Mouse (Mus musculus) hindbrain, postnatal 0 days (tissue): ENCODE measurements around the gene Lrfn2. TPM values are rescaled to one million over a fixed set of nuclear protein-coding genes. Genes with fewer than 3 reads are reported as not detected.

Experiments
- ATAC-seq: fragments of 200-750 bp; cut with Nextera tagmentation; 2 replicates; pipeline ENCODE4 v1.8.0; 2017; ENCODE audit warnings: mild to moderate bottlenecking, moderate TSS enrichment, moderate library complexity
- DNase-seq: peaks from one replicate; pipeline ENCODE4 v3.0.0-alpha.2; 2015; ENCODE audit warnings: low spot score
- H3K27ac ChIP-seq: fragments of 300-500 bp; sonication (generic); 2 replicates; pipeline ENCODE4 v1.5.1; 2014; ENCODE audit warnings: mild to moderate bottlenecking
- H3K27me3 ChIP-seq: fragments of 300-500 bp; sonication (generic); 2 replicates; pipeline ENCODE4 v1.6.1; 2014; ENCODE audit warnings: low read length, mixed read lengths; ENCODE audit not compliant: insufficient read depth
- H3K36me3 ChIP-seq: fragments of 300-500 bp; sonication (generic); 2 replicates; pipeline ENCODE4 v1.6.1; 2014; ENCODE audit warnings: low read length, mixed read lengths; ENCODE audit not compliant: insufficient read depth
- H3K4me1 ChIP-seq: fragments of 300-500 bp; sonication (generic); 2 replicates; pipeline ENCODE4 v1.6.1; 2014; ENCODE audit warnings: antibody characterized with exemption, low read length, mixed read lengths; ENCODE audit not compliant: insufficient read depth
- H3K4me2 ChIP-seq: fragments of 300-500 bp; sonication (generic); 2 replicates; pipeline ENCODE4 v1.6.1; 2014; ENCODE audit warnings: low read depth, mild to moderate bottlenecking, low read length, moderate library complexity, mixed read lengths
- H3K4me3 ChIP-seq: fragments of 300-500 bp; sonication (generic); 2 replicates; pipeline ENCODE4 v1.5.1; 2014; ENCODE audit warnings: low read length
- H3K9ac ChIP-seq: fragments of 300-500 bp; sonication (generic); replicated peaks from 2 replicates; pipeline ENCODE4 v1.6.1; 2014; ENCODE audit warnings: mild to moderate bottlenecking, low read length, moderate library complexity, mixed read lengths
- H3K9me3 ChIP-seq: fragments of 300-500 bp; sonication (generic); 2 replicates; pipeline ENCODE4 v1.6.1; 2016; ENCODE audit warnings: low read length, mixed read lengths
- CTCF ChIP-seq: IDR thresholded peaks from 2 replicates; pipeline ENCODE4 v1.5.1; 2016; ENCODE audit warnings: antibody characterized with exemption, control low read depth, low read depth
- WGBS: fragments of 180-500 bp; shearing (Covaris S2); extraction: QIAGEN DNeasy Blood & Tissue Kit; methylation state at CpG from one replicate; pipeline ENCODE4 v1.1.7; 2014; 5-methylcytosine and 5-hydroxymethylcytosine counted together
- polyA plus RNA-seq: library from polyadenylated mRNA; unstranded; fragments of >200 nt; fragmentation: Nextera tagmentation; extraction: Ambion mirVana; gene quantifications from 2 replicates; pipeline ENCODE4 v1.2.1, GENCODE M21; 2015
- total RNA-seq: library from RNA; depleted of rRNA; stranded (reverse); fragments of >200 nt; gene quantifications from 2 replicates; pipeline ENCODE4 v1.2.3, GENCODE M21; 2014

Gene Lrfn2
- total and polyA plus RNA-seq, 2 experiments from 2014 or later, result 11.9 to 28.3 TPM

DNA sequence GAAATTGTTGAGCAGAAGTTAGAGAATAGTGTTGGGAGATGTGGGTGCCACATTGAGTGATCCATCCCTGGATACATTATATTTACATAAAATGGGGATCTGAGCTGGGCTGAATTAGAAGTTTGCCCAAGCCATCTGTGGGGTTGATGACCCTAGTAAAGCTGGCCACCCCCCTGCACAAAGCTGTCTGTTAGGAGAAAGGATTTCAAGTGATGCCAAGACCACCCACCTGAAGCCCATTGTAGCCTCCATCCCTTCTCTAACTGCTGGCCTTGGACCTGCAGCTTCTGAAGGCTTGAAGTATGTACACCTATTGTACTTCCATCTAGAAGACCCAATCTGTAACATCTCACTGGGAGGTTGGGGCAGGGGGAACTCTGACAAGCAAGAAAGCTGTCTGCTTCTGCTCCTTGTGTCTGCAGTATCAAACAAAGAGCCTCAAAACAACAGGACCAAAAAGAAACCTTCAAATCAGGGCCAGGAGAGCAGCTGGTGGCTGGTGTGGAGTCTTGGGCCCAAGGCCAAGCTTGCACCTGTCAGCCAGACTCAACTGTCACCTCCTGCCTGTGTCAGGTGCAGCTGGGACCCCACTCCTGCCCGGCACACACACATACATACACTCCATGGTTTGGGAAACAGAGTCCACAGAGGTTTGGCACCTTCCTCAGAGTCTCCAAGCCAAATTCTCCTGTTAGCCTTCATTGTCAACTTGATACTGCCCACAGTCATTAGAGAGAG lies 63.2 kb downstream of the Lrfn2 start:
- WGBS, result 46% methylated on average over 1 of the region's 1 CpGs
- H3K4me2 ChIP-seq, result no peak overlapping the region
- no peaks in the 10 kb centered on the region for H3K4me1 ChIP-seq
- ATAC-seq (peak; percentile 52), DNase-seq (peak; percentile 48)
- no peaks in the 10 kb centered on the region for H3K36me3 ChIP-seq
- H3K27ac ChIP-seq, result no peak overlapping the region
- TF ChIP-seq CTCF, result no peak
- no peak overlapping the region for H3K9ac ChIP-seq
- no peaks in the 10 kb centered on the region for H3K27me3 ChIP-seq
- no peaks in the 10 kb centered on the region for H3K9me3 ChIP-seq
- no peak overlapping the region for H3K4me3 ChIP-seq

DNA sequence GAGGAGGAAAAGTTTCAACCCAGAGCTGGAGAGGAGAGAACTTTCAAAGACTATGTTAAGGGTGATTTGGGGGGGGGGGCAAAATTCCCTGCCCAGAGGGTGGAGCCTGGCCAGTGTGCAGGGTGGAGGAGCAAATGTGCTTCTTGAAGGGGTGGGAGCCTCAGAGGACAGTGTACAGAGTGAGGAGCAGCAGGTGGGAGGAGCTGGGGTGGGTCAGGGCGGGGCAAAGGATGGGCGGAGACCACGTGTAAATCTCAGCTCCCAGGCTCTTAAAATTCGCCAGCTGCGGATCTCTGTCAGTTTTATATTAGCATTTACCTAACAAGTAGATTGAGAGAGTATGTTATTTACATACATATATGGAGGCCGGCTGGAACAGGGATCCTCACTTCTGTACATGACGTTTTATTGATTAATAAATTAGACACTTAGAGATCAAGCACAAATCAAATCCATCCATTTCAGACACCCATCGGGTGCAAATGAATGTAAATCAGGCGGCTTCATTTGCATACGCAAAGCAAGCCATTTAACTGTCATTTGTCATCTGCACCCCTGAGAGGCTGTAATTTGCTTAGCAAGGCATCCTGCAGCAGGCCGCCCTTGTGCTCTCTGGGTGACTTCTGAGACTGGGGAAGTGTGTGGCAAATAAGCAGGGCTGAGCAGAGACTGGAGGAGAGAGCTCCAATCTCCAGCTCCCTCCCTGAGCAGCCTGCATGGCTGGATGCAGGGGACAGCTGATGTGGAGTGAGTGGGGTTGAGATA lies 67.5 kb downstream of the Lrfn2 start:
- Histone ChIP-seq H3K27ac (no peak overlapping the region), H3K4me1 (no peaks in the 10 kb centered on the region), H3K4me3 (no peak overlapping the region), H3K36me3 (no peaks in the 10 kb centered on the region), H3K9ac (no peak overlapping the region), H3K4me2 (no peak overlapping the region), H3K9me3 (no peaks in the 10 kb centered on the region), H3K27me3 (no peaks in the 10 kb centered on the region)
- WGBS, result 7% methylated on average over 11 of the region's 11 CpGs
- TF ChIP-seq CTCF, result no peak
- DNase-seq (peak; percentile 32), ATAC-seq (peak; percentile 48; the same call in 1 of the 2 replicates)

DNA sequence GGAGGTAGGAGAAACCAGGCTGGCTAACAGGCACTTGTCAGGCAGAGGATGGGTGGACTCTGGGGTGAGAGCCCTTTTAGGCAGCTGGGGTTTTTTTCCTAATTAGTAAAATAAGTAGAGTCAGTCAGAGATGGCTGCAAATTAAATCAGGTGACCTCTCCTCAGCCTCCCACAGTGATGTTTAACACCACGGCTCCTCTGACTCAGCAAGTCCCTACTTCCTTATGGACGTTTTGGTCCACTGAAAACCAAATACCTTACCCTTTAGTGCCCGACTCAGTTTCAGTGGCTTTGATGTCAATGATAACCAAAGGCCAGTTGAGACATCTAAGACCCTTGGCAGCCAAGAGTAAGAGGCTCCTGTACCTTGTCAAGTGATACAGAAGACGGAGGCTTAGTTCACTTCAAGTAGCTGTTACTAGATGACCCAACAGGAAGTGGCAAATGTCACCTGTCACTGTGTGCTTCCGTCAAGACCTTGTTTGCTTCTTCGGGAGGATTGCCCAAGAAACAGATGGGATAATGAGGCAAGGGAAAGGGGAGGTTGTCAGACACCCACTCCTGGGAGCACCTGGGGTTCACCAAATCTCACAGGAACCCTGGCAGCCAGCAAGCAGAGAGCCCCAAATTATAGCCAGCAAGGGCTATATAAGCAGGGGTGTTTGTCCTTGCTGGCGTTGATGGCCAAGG lies 77.3 kb downstream of the Lrfn2 start:
- no peak overlapping the region for H3K4me3 ChIP-seq
- TF ChIP-seq CTCF, result no peak
- 75% methylated on average over 7 of the region's 7 CpGs for WGBS

DNA sequence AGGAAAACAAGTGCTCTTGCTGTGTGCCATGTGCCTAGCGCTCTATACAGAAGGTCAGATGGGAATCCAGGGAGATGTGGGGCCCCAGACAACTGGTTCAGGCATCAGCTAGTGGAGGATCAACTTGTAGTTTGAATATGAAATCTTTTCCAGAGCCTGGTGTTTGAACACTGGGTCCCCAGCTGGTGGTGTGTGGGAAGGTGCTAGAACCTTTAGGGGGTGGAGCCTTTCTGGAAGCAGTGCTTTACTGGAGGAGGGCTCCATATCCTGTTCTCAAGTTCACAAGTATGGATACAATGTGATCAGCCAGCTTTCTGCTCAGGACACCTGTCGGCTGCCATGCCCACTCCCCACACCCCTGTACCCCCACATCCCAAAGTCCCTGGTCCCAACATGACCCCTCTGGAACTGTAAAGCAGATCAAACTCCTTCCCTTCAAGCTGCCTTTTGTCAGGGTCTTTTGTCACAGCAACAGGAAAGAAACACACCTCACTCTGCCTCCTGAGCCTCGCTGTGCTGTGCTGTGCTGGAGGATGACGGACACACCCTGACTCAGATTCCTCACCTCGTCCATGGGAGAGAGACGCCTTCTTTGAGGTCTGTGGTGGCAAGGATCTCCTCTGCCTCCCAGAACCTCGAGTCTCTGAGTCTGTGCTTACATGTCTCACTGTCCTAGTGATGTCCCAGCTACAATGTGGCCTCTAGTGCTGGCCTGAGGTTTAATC lies 81.9 kb downstream of the Lrfn2 start:
- H3K4me1 ChIP-seq, result no peaks in the 10 kb centered on the region
- H3K4me3 ChIP-seq, result no peak overlapping the region
- ATAC-seq (no peak), DNase-seq (no peak)
- H3K4me2 ChIP-seq, result no peak overlapping the region
- H3K9me3 ChIP-seq, result no peaks in the 10 kb centered on the region
- no peak overlapping the region for H3K9ac ChIP-seq
- H3K27ac ChIP-seq, result no peak overlapping the region
- WGBS, result 75% methylated on average over 7 of the region's 7 CpGs
- TF ChIP-seq CTCF, result no peak
- no peaks in the 10 kb centered on the region for H3K36me3 ChIP-seq
- no peaks in the 10 kb centered on the region for H3K27me3 ChIP-seq

More for the DNA sequence above, 77.3 kb downstream of the Lrfn2 start:
- Histone ChIP-seq H3K9ac (no peak overlapping the region), H3K36me3 (no peaks in the 10 kb centered on the region), H3K9me3 (no peaks in the 10 kb centered on the region), H3K4me2 (no peak overlapping the region), H3K27ac (no peak overlapping the region), H3K4me1 (no peaks in the 10 kb centered on the region), H3K27me3 (no peaks in the 10 kb centered on the region)
- no peak for ATAC-seq
- DNase-seq, result no peak

DNA sequence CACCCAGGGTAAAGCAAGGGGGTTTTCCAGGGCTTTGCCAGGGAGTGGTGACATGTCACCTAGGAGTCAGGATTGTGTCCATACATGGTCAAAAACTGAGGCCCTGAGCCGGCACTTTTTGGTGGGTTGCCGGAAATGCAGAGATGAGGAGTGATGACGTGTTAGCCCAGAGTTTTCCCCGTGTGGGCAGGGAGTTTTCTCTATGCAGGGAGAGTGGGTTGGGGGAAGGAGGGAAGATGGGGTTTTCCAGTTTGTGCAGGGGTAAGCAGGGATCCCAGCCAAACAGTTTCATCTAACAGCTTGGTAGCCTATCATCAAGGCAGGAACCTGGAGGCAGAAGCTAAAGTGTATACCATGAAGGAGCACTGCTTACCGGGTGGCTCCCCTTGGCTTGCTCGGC lies 83.2 kb downstream of the Lrfn2 start:
- DNase-seq (no peak), ATAC-seq (no peak)
- 92% methylated on average over 6 of the region's 6 CpGs for WGBS
- H3K4me2 ChIP-seq, result no peak overlapping the region
- no peak overlapping the region for H3K9ac ChIP-seq
- H3K9me3 ChIP-seq, result no peaks in the 10 kb centered on the region
- no peak overlapping the region for H3K27ac ChIP-seq
- no peak overlapping the region for H3K4me3 ChIP-seq
- no peaks in the 10 kb centered on the region for H3K27me3 ChIP-seq
- TF ChIP-seq CTCF, result no peak
- H3K4me1 ChIP-seq, result no peaks in the 10 kb centered on the region
- no peaks in the 10 kb centered on the region for H3K36me3 ChIP-seq

DNA sequence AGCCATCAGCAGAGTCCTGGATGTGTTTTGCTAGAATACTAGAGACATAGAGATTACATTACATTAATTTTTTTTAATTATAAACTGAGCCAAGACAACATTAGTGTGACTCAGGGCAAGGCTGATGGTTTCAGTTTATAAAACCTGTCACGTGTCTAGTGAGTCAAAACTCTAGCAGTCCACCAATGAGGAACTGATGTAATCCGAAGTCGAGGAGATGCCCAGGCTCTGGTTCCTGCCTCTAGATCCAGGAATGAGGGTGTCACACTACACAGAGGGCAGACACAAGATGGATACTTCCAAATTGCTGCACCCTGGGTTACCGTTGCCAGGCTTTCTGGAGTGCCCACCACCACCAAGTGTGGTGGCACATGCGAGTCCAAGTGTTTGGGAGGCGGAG lies 84.0 kb downstream of the Lrfn2 start:
- no peak overlapping the region for H3K27ac ChIP-seq
- no peak for ATAC-seq
- 94% methylated on average over 6 of the region's 6 CpGs for WGBS

More for the DNA sequence above, 84.0 kb downstream of the Lrfn2 start:
- Histone ChIP-seq H3K4me2 (no peak overlapping the region), H3K27me3 (no peaks in the 10 kb centered on the region), H3K36me3 (no peaks in the 10 kb centered on the region), H3K9me3 (no peaks in the 10 kb centered on the region), H3K4me3 (no peak overlapping the region), H3K9ac (no peak overlapping the region), H3K4me1 (no peaks in the 10 kb centered on the region)
- TF ChIP-seq CTCF, result no peak
- no peak for DNase-seq
